Mouse (Mus musculus): ENCODE measurements around the gene Sez6l2. TPM values are rescaled to one million over a fixed set of nuclear protein-coding genes. Genes with fewer than 3 reads are reported as not detected.

The Sez6l2 gene
- polyA plus RNA-seq, 1 experiment from 2014 or later: 17.7 TPM

DNA sequence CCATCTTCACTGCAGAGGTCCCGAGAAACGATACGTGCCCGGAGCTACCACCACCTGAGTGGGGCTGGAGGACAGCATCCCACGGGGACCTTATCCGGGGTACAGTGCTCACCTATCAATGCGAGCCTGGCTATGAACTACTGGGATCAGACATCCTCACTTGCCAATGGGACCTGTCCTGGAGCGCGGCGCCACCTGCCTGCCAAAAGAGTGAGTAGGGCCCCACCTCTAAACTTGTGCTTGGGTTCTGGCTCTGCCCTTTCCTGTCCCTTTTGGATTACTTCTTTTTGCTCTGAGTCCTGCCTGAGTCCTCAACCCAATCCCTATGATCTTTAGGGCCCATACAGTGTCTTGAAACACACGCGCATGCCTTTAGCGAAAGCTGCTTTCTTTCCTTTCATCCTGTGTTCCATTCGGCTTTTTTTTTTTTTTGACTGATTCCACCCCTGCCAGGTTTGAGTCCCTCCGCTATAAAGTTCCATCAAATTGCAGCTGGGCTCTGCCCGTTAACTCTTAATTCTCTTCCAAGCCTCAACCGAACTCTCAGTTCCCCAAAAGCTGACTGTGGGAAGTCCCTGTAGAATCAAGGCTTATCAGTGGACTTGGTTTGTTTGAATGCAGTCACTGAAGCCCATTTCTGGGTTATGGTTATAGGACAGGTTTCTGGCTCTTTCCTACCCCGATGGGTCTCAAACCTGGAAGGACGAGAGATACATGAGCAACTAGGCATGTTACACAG lies 13.4 kb downstream of the Sez6l2 start:
- Histone ChIP-seq H3K27me3 (replicated peaks) (peaks cover 19% of the 10 kb centered on the region), H3K36me3 (peaks cover 15% of the 10 kb centered on the region; the same call in 1 of the 2 replicates), H3K4me3 (no peak overlapping the region), H3K27ac (no peak overlapping the region), H3K4me2 (replicated peaks) (0 out of 2 replicates have a peak overlapping the region, but pooled peaks have one; percentile 14), H3K9me3 (no peaks in the 10 kb centered on the region), H3K4me1 (no peaks in the 10 kb centered on the region), H3K9ac (no peak overlapping the region)
- 24% methylated on average over 19 of the region's 19 CpGs for WGBS
- ATAC-seq (ENCODE audit: low FRiP score, low read depth): no peak

DNA sequence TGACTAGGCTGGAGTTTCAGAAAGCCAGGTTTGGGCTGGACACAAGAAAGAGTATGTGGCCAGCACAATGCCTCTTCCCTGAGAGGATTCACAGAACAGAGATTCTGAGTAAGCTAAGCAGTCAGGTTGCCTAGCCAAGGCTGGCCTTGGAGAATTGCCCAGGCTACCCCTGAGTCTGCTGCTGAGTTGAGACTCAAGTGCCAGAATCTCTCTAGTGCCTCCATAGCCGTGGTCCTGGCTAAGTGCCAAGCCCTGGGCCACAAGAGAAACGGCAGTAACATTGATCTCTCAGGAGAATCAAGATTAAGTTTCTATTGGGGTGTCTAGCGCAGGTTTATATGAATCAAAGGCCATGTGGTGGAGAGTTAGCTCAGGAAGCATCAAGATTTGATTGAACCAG lies 15.2 kb downstream of the Sez6l2 start:
- Histone ChIP-seq H3K36me3 (peaks cover 24% of the 10 kb centered on the region), H3K27ac (no peak overlapping the region), H3K9ac (no peak overlapping the region), H3K4me1 (no peaks in the 10 kb centered on the region), H3K4me2 (replicated peaks) (no peak overlapping the region), H3K4me3 (no peak overlapping the region), H3K27me3 (replicated peaks) (peaks cover 19% of the 10 kb centered on the region), H3K9me3 (no peaks in the 10 kb centered on the region)
- no peak for ATAC-seq (ENCODE audit: low FRiP score, low read depth)
- WGBS: 73% methylated on average over 3 of the region's 3 CpGs

DNA sequence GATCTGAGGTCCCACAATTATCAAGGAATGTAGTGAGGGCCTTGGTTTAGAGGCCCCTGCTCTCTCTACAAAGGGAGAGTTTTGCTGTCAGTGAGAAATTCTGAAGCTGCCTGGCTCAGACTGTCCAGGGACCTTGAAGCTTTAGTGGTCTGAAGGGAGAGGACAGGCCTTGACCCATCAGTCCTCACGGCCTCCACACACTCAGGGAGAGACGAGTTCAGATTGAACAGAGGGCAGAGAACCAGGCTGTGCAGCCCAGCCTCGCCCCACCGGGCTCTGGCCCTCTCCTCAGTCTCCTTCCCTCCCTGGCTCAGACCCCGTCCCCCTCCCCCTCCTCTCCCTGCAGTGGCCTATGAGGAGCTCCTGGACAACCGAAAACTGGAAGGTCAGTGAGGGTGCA lies 17.0 kb downstream of the Sez6l2 start:
- WGBS: 72% methylated on average over 6 of the region's 6 CpGs
- H3K9me3 ChIP-seq: no peaks in the 10 kb centered on the region
- no peak overlapping the region for H3K4me3 ChIP-seq
- H3K4me2 ChIP-seq (replicated peaks): no peak overlapping the region
- no peak for ATAC-seq (ENCODE audit: low FRiP score, low read depth)
- H3K36me3 ChIP-seq: peaks cover 31% of the 10 kb centered on the region
- no peak overlapping the region for H3K27ac ChIP-seq
- H3K4me1 ChIP-seq: no peaks in the 10 kb centered on the region
- H3K9ac ChIP-seq: no peak overlapping the region
- peaks cover 11% of the 10 kb centered on the region for H3K27me3 ChIP-seq (replicated peaks)

DNA sequence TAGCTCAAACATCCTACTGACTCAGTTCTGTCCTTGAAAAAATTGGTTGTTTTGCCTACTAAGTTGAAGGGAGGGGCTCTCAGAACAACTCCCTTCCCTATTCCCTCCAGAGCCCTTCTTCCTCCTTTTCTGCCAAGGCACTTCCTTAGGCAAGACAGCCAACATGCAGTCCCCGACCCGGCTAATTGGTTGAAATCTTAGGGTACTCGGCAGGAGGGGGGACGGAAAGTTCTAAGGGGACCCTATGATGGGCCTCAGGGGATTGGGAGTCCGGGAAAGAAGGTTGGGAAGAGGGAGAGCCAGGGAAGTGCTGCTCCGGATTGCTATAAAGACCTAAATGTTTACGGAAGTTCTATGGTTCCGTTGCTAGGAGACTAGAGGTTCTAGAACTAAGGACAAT lies 25.1 kb downstream of the Sez6l2 start:
- WGBS: 10% methylated on average over 8 of the region's 8 CpGs
- ATAC-seq (ENCODE audit: low FRiP score, low read depth): peak; percentile 10; the same call in 1 of the 2 replicates
- no peaks in the 10 kb centered on the region for H3K27me3 ChIP-seq (replicated peaks)
- H3K4me1 ChIP-seq: peaks cover 8% of the 10 kb centered on the region
- no peak overlapping the region for H3K9ac ChIP-seq
- no peak overlapping the region; the same call in 1 of the 2 replicates for H3K4me3 ChIP-seq
- H3K4me2 ChIP-seq (replicated peaks): peak overlapping the region; percentile 86
- no peaks in the 10 kb centered on the region for H3K9me3 ChIP-seq
- no peak overlapping the region for H3K27ac ChIP-seq
- H3K36me3 ChIP-seq: peaks cover 31% of the 10 kb centered on the region

DNA sequence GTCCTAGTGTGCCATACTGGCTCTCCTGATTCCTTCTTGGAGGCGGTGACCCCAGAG lies 25.4 kb downstream of the Sez6l2 start, which contains the start of gene Cdipt:
Cdipt (plus strand) TSS at position 22 of the 57 bp plus-strand sequence.
- Histone ChIP-seq H3K4me2 (replicated peaks) (peak within 1 kb of the TSS; percentile 86), H3K9ac (peak within 1 kb of the TSS; percentile 98), H3K36me3 (peaks cover 30% of the 10 kb centered on the region), H3K4me1 (peaks cover 8% of the 10 kb centered on the region), H3K4me3 (peak within 1 kb of the TSS; percentile 100), H3K9me3 (no peaks in the 10 kb centered on the region), H3K27ac (peak within 1 kb of the TSS; percentile 79), H3K27me3 (replicated peaks) (no peaks in the 10 kb centered on the region)
- 0% methylated on average over 1 of the region's 1 CpGs for WGBS
- ATAC-seq (ENCODE audit: low FRiP score, low read depth): no peak

DNA sequence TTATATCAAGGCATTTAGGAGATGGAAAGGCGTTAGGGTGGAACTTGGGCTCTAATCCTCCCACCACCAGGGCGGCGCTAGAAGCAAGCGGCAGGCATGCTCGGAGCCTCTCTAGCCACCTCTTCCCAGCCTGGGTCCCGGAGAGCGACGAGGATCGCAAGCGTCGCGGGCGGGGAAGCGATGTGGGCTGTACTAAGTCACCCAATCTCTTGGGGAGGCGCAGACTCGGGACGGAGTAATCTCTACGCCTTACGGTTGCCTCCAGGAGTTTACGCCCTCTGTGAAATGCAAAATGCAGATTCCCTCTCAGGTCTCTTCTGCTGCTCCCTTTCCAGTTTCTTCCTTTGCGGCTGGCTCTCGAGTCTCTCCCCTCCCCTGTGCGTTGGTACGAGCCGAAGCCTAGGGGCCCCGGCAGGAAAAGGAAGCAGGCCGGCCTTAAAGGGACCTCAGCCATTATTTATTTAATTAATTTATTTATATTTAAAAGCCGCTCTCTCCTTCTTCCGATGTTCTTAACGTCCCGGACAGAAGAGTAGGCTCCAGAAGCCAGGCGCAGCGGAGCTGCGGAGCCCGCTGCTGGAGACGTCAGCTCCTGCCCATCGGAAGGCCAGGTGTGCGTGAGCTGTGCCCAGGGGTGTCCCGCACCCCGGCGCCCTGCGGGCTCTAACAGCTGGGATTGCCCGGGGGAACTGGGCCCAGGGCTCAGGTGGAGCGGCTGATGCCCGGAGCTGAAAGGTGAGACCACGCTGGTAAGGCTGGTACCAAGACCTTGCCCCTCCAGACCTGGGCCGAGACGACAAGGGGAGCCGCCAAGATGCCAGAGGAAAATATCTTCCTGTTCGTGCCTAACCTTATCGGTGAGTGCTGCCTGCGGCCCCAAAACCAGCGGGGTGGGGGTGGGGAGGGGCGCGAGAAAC lies 25.8 kb downstream of the Sez6l2 start, which contains the start of gene Cdiptos:
Cdiptos (minus strand) TSS at position 149 of the 917 bp plus-strand sequence.
- Histone ChIP-seq H3K36me3 (peaks cover 27% of the 10 kb centered on the region), H3K27me3 (replicated peaks) (no peaks in the 10 kb centered on the region), H3K9ac (peak within 1 kb of the TSS; percentile 98), H3K9me3 (no peaks in the 10 kb centered on the region), H3K27ac (peak within 1 kb of the TSS; percentile 79), H3K4me2 (replicated peaks) (peak within 1 kb of the TSS; percentile 86), H3K4me3 (peak within 1 kb of the TSS; percentile 100), H3K4me1 (peaks cover 8% of the 10 kb centered on the region)
- peak; percentile 94 for ATAC-seq (ENCODE audit: low FRiP score, low read depth)
- WGBS: under 1% methylated on average over 55 of the region's 55 CpGs

DNA sequence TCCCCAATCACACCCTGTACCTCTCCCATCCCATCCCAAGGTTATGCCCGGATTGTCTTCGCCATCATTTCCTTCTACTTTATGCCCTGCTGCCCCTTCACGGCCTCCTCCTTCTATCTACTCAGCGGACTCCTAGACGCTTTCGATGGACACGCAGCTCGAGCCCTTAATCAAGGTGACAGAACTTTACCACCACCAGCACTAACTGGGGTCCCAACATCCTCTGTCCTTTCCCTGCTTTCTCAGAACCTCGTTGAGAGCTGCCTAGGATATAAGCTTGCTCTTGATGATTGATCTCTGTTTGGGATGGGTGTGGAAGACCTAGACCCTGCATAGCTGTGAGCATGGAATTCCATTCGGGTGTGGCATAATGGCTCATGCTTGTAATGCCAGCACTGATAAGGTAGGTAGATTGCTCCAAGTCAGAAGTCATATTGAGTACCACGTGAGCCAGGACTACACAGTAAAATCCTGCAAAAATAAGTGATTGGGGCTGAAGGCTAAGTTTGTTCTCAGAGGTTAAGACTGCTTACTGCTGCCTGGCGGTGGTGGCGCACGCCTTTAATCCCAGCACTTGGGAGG lies 26.6 kb downstream of the Sez6l2 start:
- H3K9ac ChIP-seq: peak overlapping the region; percentile 98
- 28% methylated on average over 14 of the region's 14 CpGs for WGBS
- H3K4me3 ChIP-seq: peak overlapping the region; percentile 100
- no peaks in the 10 kb centered on the region for H3K27me3 ChIP-seq (replicated peaks)
- H3K4me1 ChIP-seq: peaks cover 8% of the 10 kb centered on the region
- H3K27ac ChIP-seq: no peak overlapping the region
- H3K9me3 ChIP-seq: no peaks in the 10 kb centered on the region
- no peak for ATAC-seq (ENCODE audit: low FRiP score, low read depth)
- peaks cover 31% of the 10 kb centered on the region for H3K36me3 ChIP-seq
- peak overlapping the region; percentile 86 for H3K4me2 ChIP-seq (replicated peaks)

DNA sequence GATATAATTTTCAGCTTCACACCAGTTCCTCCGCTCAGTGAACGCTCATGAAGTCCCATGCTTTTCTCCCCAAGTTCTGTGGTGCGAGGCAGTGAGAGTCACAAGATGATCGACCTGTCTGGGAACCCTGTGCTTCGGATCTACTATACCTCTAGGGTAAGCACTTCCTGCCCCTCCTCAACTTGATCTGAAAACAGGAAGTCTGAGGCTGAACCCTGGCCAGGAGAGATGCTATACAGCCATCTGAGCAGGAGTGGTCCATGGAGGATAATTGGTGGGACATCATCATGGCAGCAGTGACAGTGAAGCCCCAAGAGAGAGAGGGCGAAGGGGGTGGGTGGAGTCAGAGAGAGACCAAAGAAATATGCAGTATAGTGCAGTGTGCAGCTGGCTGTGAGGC lies 28.5 kb downstream of the Sez6l2 start:
- Histone ChIP-seq H3K27me3 (replicated peaks) (no peaks in the 10 kb centered on the region), H3K9ac (no peak overlapping the region), H3K4me2 (replicated peaks) (no peak overlapping the region), H3K36me3 (peaks cover 31% of the 10 kb centered on the region), H3K27ac (no peak overlapping the region), H3K4me3 (no peak overlapping the region), H3K4me1 (peaks cover 8% of the 10 kb centered on the region), H3K9me3 (no peaks in the 10 kb centered on the region)
- 93% methylated on average over 6 of the region's 6 CpGs for WGBS
- ATAC-seq (ENCODE audit: low FRiP score, low read depth): no peak

DNA sequence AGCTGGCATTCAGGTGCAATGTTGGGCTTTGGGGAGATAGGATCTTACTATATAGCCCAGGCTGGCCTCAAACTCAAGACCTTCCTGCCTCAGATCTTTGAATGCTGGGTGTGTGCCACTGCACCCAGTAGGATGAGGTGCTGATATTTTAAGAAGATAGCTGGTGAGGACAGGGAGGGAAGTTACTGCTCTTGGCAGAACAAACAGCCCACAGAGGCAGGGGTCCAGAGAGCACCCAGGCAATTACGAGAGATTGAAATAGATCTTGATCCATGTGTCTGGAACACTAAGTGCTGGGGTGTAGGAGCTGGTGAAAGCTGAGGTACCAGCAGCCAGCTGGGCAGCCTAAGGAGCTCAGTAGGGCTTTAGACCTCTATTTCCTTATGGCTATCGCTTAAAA lies 31.2 kb downstream of the Sez6l2 start:
- Histone ChIP-seq H3K4me3 (no peak overlapping the region), H3K36me3 (peaks cover 31% of the 10 kb centered on the region), H3K4me2 (replicated peaks) (no peak overlapping the region), H3K27me3 (replicated peaks) (no peaks in the 10 kb centered on the region), H3K9ac (no peak overlapping the region), H3K27ac (no peak overlapping the region), H3K9me3 (no peaks in the 10 kb centered on the region), H3K4me1 (peaks cover 8% of the 10 kb centered on the region)
- 92% methylated on average over 2 of the region's 2 CpGs for WGBS
- ATAC-seq (ENCODE audit: low FRiP score, low read depth): no peak

DNA sequence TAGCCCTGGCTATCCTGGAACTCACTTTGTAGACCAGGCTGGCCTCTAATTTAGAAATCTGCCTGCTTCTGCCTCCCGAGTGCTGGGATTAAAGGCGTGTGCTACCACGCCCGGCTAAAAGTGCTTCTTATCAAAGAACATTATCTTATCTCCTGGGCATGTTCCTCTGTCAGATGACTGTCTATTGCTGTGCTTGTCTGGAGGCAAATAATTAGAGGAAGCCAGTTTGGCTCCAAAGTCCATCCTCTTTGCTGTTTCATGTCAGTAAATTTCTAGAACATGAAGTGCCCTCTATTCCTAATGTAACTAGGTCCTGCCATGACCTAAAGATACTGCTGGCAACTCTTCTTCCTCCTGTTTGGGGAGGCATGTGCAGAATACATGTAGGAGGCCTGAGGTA lies 31.7 kb downstream of the Sez6l2 start:
- no peak overlapping the region for H3K4me2 ChIP-seq (replicated peaks)
- no peak overlapping the region for H3K4me3 ChIP-seq
- no peaks in the 10 kb centered on the region for H3K9me3 ChIP-seq
- H3K9ac ChIP-seq: no peak overlapping the region
- no peak for ATAC-seq (ENCODE audit: low FRiP score, low read depth)
- H3K27ac ChIP-seq: no peak overlapping the region
- 92% methylated on average over 4 of the region's 4 CpGs for WGBS
- H3K4me1 ChIP-seq: peaks cover 4% of the 10 kb centered on the region
- H3K36me3 ChIP-seq: peaks cover 31% of the 10 kb centered on the region
- no peaks in the 10 kb centered on the region for H3K27me3 ChIP-seq (replicated peaks)

DNA sequence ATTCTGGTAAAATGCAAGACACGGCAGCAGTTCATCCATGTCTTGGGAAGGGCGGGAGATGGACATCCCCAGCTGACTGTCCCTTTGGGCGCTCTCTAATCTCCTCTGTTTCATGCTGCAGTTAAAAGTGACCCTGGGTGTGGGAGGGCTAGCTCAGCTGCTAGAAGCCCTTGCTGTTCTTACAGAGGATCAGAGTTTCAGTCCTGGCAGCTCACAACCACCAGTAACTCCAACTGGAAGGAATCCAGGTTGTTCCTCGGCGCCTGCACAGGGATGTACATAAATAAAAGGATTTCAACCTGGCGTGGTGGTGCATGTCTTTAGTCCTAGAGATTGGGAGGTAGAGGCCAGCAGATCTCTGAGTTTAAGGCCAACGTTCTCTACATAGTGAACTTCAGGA lies 32.8 kb downstream of the Sez6l2 start:
- no peaks in the 10 kb centered on the region for H3K9me3 ChIP-seq
- no peak overlapping the region for H3K27ac ChIP-seq
- H3K27me3 ChIP-seq (replicated peaks): no peaks in the 10 kb centered on the region
- H3K4me3 ChIP-seq: no peak overlapping the region
- H3K4me1 ChIP-seq: no peaks in the 10 kb centered on the region
- WGBS: 84% methylated on average over 7 of the region's 7 CpGs
- H3K36me3 ChIP-seq: peaks cover 31% of the 10 kb centered on the region
- ATAC-seq (ENCODE audit: low FRiP score, low read depth): no peak
- no peak overlapping the region for H3K9ac ChIP-seq
- H3K4me2 ChIP-seq (replicated peaks): no peak overlapping the region

DNA sequence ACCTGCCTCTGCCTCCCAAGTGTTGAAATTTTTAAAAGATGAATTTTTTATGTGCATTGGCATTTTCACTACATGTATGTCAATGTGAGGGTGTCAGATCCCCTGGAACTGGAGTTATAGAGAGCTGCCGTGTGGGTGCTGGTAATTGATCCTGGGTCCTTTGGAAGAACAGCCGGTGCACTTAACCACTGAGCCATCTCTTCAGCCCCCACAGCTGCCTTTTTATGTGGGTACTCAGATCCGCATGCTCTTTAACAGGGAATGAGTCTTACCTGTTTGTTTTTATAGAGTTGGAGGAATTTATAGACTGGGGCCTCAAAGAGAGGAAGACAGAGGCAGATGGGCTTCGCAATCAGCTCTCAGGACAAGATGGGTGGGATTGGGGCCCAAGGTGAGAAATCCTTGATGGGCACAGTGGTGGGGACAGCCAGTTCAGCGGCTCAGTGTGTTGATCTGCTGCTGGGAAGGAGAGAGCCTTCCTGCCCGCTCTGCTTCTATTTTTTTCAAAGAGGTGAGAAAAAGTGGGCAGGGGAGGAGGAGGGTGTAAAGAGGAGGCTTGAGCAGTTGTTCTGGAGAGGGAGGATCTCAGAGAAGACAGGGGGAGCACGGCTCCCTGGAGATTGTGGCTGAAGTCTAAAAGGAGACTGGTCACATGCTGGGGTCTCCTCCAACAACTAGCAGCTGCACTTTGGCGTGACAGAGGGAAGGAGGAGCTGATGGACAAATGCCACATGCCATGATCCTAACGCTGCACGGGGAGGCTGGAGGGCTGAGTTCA lies 34.5 kb downstream of the Sez6l2 start:
- Histone ChIP-seq H3K27me3 (replicated peaks) (no peaks in the 10 kb centered on the region), H3K27ac (no peak overlapping the region), H3K4me1 (no peaks in the 10 kb centered on the region), H3K9me3 (no peaks in the 10 kb centered on the region), H3K36me3 (peaks cover 14% of the 10 kb centered on the region), H3K4me2 (replicated peaks) (no peak overlapping the region), H3K4me3 (no peak overlapping the region), H3K9ac (no peak overlapping the region)
- 53% methylated on average over 10 of the region's 10 CpGs for WGBS
- no peak for ATAC-seq (ENCODE audit: low FRiP score, low read depth)

All from neural tube, embryonic 12.5 days (tissue).